Mouse (Mus musculus) midbrain, embryonic 13.5 days (tissue): ENCODE results near the gene Gucy2c. TPM values are rescaled to one million over a fixed set of nuclear protein-coding genes. Genes with fewer than 3 reads are reported as not detected.

ENCODE experiments used
- ATAC-seq: fragments of 200-750 bp; cut with Nextera tagmentation; 2 replicates; pipeline ENCODE4 v1.8.0; 2017; ENCODE audit warnings: mild to moderate bottlenecking, moderate TSS enrichment, moderate library complexity
- H3K27ac ChIP-seq: fragments of 300-500 bp; sonication (generic); 2 replicates; pipeline ENCODE4 v1.5.1; 2015; ENCODE audit warnings: inconsistent platforms, mild to moderate bottlenecking, moderate library complexity
- H3K27me3 ChIP-seq: fragments of 300-500 bp; sonication (generic); 2 replicates; pipeline ENCODE4 v1.6.1; 2015; ENCODE audit warnings: mild to moderate bottlenecking, inconsistent platforms
- H3K36me3 ChIP-seq: fragments of 300-500 bp; sonication (generic); 2 replicates; pipeline ENCODE4 v1.6.1; 2015; ENCODE audit warnings: mild to moderate bottlenecking, inconsistent platforms
- H3K4me1 ChIP-seq: fragments of 300-500 bp; sonication (generic); replicated peaks from 2 replicates; pipeline ENCODE4 v1.6.1; 2015; ENCODE audit warnings: inconsistent platforms
- H3K4me2 ChIP-seq: fragments of 300-500 bp; sonication (generic); replicated peaks from 2 replicates; pipeline ENCODE4 v1.6.1; 2015; ENCODE audit warnings: moderate library complexity, mild to moderate bottlenecking, inconsistent platforms
- H3K4me3 ChIP-seq: fragments of 300-500 bp; sonication (generic); replicated peaks from 2 replicates; pipeline ENCODE4 v1.5.1; 2015; ENCODE audit warnings: mild to moderate bottlenecking, inconsistent platforms
- H3K9ac ChIP-seq: fragments of 300-500 bp; sonication (generic); replicated peaks from 2 replicates; pipeline ENCODE4 v1.6.1; 2015; ENCODE audit warnings: mild to moderate bottlenecking, inconsistent platforms
- H3K9me3 ChIP-seq: fragments of 300-500 bp; sonication (generic); 2 replicates; pipeline ENCODE4 v1.6.1; 2016; ENCODE audit warnings: mild to moderate bottlenecking, inconsistent platforms
- WGBS: fragments of 180-500 bp; shearing (Covaris S2); methylation state at CpG from one replicate; pipeline ENCODE4 v1.1.7; 2015; 5-methylcytosine and 5-hydroxymethylcytosine counted together
- polyA plus RNA-seq: library from polyadenylated mRNA; unstranded; fragments of >200 nt; fragmentation: Nextera tagmentation; extraction: Ambion mirVana; gene quantifications from 2 replicates; pipeline ENCODE4 v1.2.1, GENCODE M21; 2015

The Gucy2c gene
- polyA plus RNA-seq, 1 experiment from 2014 or later = 1.0 TPM

- H3K27ac ChIP-seq = no peak overlapping the region
- peaks cover 22% of the 10 kb centered on the region for H3K4me1 ChIP-seq
- H3K27me3 ChIP-seq = no peaks in the 10 kb centered on the region
- 91% methylated on average over 10 of the region's 10 CpGs for WGBS
- H3K9ac ChIP-seq = no peak overlapping the region
- no peak overlapping the region for H3K4me2 ChIP-seq
- H3K9me3 ChIP-seq = no peaks in the 10 kb centered on the region
- peaks cover 40% of the 10 kb centered on the region for H3K36me3 ChIP-seq
- H3K4me3 ChIP-seq = no peak overlapping the region
- no peak for ATAC-seq
Observed at GRCm38 (mm10) chr6:136811196-136811595, 29.6 kb upstream of the Gucy2c start.

GRCm38 (mm10) chr6:136809673-136810072 lies 28.1 kb upstream of the Gucy2c start:
- no peak for ATAC-seq
- no peaks in the 10 kb centered on the region for H3K9me3 ChIP-seq
- 84% methylated on average over 13 of the region's 13 CpGs for WGBS
- no peak overlapping the region for H3K27ac ChIP-seq
- H3K36me3 ChIP-seq = peaks cover 27% of the 10 kb centered on the region
- no peak overlapping the region for H3K9ac ChIP-seq
- no peaks in the 10 kb centered on the region for H3K27me3 ChIP-seq
- peak overlapping the region; percentile 99 for H3K4me2 ChIP-seq
- H3K4me1 ChIP-seq = peaks cover 27% of the 10 kb centered on the region
- peak overlapping the region; percentile 87 for H3K4me3 ChIP-seq

- Histone ChIP-seq H3K27ac (no peak overlapping the region), H3K36me3 (peaks cover 21% of the 10 kb centered on the region), H3K9me3 (no peaks in the 10 kb centered on the region), H3K4me3 (peak overlapping the region; percentile 87), H3K4me2 (peak overlapping the region; percentile 99), H3K27me3 (no peaks in the 10 kb centered on the region), H3K9ac (peak overlapping the region; percentile 80), H3K4me1 (peaks cover 28% of the 10 kb centered on the region)
- WGBS = 38% methylated on average over 14 of the region's 14 CpGs
- ATAC-seq = no peak
Observed at GRCm38 (mm10) chr6:136809077-136809476, 27.5 kb upstream of the Gucy2c start.

- Histone ChIP-seq H3K4me2 (peak overlapping the region; percentile 99), H3K9me3 (no peaks in the 10 kb centered on the region), H3K36me3 (peaks cover 17% of the 10 kb centered on the region), H3K27me3 (no peaks in the 10 kb centered on the region), H3K9ac (peak overlapping the region; percentile 80), H3K4me3 (peak overlapping the region; percentile 87), H3K4me1 (peaks cover 28% of the 10 kb centered on the region), H3K27ac (peak overlapping the region; percentile 65)
- under 1% methylated on average over 28 of the region's 28 CpGs for WGBS
- peak; percentile 9 for ATAC-seq
Observed at GRCm38 (mm10) chr6:136808631-136809046, 27.1 kb upstream of the Gucy2c start.

- H3K4me3 ChIP-seq = peak within 1 kb of the TSS; percentile 87
- H3K27ac ChIP-seq = peak within 1 kb of the TSS; percentile 65
- H3K4me1 ChIP-seq = peaks cover 34% of the 10 kb centered on the region
- H3K9ac ChIP-seq = peak within 1 kb of the TSS; percentile 80
- WGBS = 0% methylated on average over 34 of the region's 34 CpGs
- peak within 1 kb of the TSS; percentile 99 for H3K4me2 ChIP-seq
- H3K36me3 ChIP-seq = peaks cover 12% of the 10 kb centered on the region
- no peaks in the 10 kb centered on the region for H3K27me3 ChIP-seq
- no peaks in the 10 kb centered on the region for H3K9me3 ChIP-seq
- ATAC-seq = peak; percentile 89
Observed at GRCm38 (mm10) chr6:136808014-136808417, 26.5 kb upstream of the Gucy2c start, which contains the start of gene H2afj. H2afj (plus strand) TSS chr6:136808244.

GRCm38 (mm10) chr6:136807395-136808013 lies 25.9 kb upstream of the Gucy2c start:
- peak overlapping the region; percentile 87 for H3K4me3 ChIP-seq
- peak overlapping the region; percentile 99 for H3K4me2 ChIP-seq
- H3K36me3 ChIP-seq = peaks cover 8% of the 10 kb centered on the region
- H3K27ac ChIP-seq = peak overlapping the region; percentile 61
- ATAC-seq = peak; percentile 3
- no peak overlapping the region for H3K9ac ChIP-seq
- H3K4me1 ChIP-seq = peaks cover 37% of the 10 kb centered on the region
- 26% methylated on average over 18 of the region's 18 CpGs for WGBS
- no peaks in the 10 kb centered on the region for H3K27me3 ChIP-seq
- H3K9me3 ChIP-seq = no peaks in the 10 kb centered on the region

- 69% methylated on average over 5 of the region's 5 CpGs for WGBS
- H3K9ac ChIP-seq = no peak overlapping the region
- H3K4me2 ChIP-seq = no peak overlapping the region
- H3K27me3 ChIP-seq = no peaks in the 10 kb centered on the region
- no peak for ATAC-seq
- H3K4me1 ChIP-seq = peaks cover 37% of the 10 kb centered on the region
- no peak overlapping the region for H3K4me3 ChIP-seq
- peaks cover 1% of the 10 kb centered on the region for H3K36me3 ChIP-seq
- no peaks in the 10 kb centered on the region for H3K9me3 ChIP-seq
- no peak overlapping the region for H3K27ac ChIP-seq
Observed at GRCm38 (mm10) chr6:136806819-136807218, 25.3 kb upstream of the Gucy2c start.

- Histone ChIP-seq H3K9ac (no peak overlapping the region), H3K27ac (no peak overlapping the region), H3K4me3 (no peak overlapping the region), H3K9me3 (no peaks in the 10 kb centered on the region), H3K36me3 (no peaks in the 10 kb centered on the region), H3K4me1 (peaks cover 37% of the 10 kb centered on the region), H3K4me2 (no peak overlapping the region), H3K27me3 (no peaks in the 10 kb centered on the region)
- 92% methylated on average over 1 of the region's 1 CpGs for WGBS
- ATAC-seq = no peak
Observed at GRCm38 (mm10) chr6:136805409-136805775, 23.8 kb upstream of the Gucy2c start.

GRCm38 (mm10) chr6:136804705-136805408 lies 23.3 kb upstream of the Gucy2c start:
- Histone ChIP-seq H3K4me1 (peaks cover 33% of the 10 kb centered on the region), H3K9ac (peak overlapping the region; percentile 92), H3K27ac (peak overlapping the region; percentile 100), H3K4me3 (peak overlapping the region; percentile 69), H3K9me3 (no peaks in the 10 kb centered on the region), H3K36me3 (no peaks in the 10 kb centered on the region), H3K27me3 (no peaks in the 10 kb centered on the region), H3K4me2 (peak overlapping the region; percentile 76)
- ATAC-seq = no peak
- WGBS = 33% methylated on average over 9 of the region's 9 CpGs

GRCm38 (mm10) chr6:136803739-136804633 lies 22.4 kb upstream of the Gucy2c start, which contains the start of gene Hist4h4:
Hist4h4 (minus strand) TSS chr6:136804415.
- peak within 1 kb of the TSS; percentile 100 for H3K27ac ChIP-seq
- under 1% methylated on average over 50 of the region's 50 CpGs for WGBS
- H3K4me2 ChIP-seq = peak within 1 kb of the TSS; percentile 76
- peaks cover 25% of the 10 kb centered on the region for H3K4me1 ChIP-seq
- peak within 1 kb of the TSS; percentile 92 for H3K9ac ChIP-seq
- no peaks in the 10 kb centered on the region for H3K36me3 ChIP-seq
- no peaks in the 10 kb centered on the region for H3K9me3 ChIP-seq
- peak; percentile 79 for ATAC-seq
- no peaks in the 10 kb centered on the region for H3K27me3 ChIP-seq
- H3K4me3 ChIP-seq = peak within 1 kb of the TSS; percentile 69

- 24% methylated on average over 12 of the region's 12 CpGs for WGBS
Observed at GRCm38 (mm10) chr6:136803093-136803738, 21.7 kb upstream of the Gucy2c start.

More at GRCm38 (mm10) chr6:136803093-136803738, 21.7 kb upstream of the Gucy2c start:
- peak overlapping the region; percentile 92 for H3K9ac ChIP-seq
- H3K4me1 ChIP-seq = peaks cover 20% of the 10 kb centered on the region
- H3K4me3 ChIP-seq = peak overlapping the region; percentile 69
- H3K36me3 ChIP-seq = no peaks in the 10 kb centered on the region
- H3K27ac ChIP-seq = peak overlapping the region; percentile 100
- peak overlapping the region; percentile 76 for H3K4me2 ChIP-seq
- no peaks in the 10 kb centered on the region for H3K9me3 ChIP-seq
- no peaks in the 10 kb centered on the region for H3K27me3 ChIP-seq
- ATAC-seq = no peak; the same call in 1 of the 2 replicates
